Mouse (Mus musculus) heart, postnatal 0 days (tissue): ENCODE data around the gene Gtpbp6.
A peak's percentile ranks its signal among the peaks of the same experiment; 100 is the strongest.

ENCODE experiments used
- CTCF ChIP-seq: IDR thresholded peaks from 2 replicates; pipeline ENCODE4 v1.5.1; 2016; ENCODE audit warnings: antibody characterized with exemption, control low read depth, low read depth
- EP300 ChIP-seq: IDR thresholded peaks from 2 replicates; pipeline ENCODE4 v1.6.1; 2016; ENCODE audit warnings: antibody characterized with exemption, low read depth

DNA sequence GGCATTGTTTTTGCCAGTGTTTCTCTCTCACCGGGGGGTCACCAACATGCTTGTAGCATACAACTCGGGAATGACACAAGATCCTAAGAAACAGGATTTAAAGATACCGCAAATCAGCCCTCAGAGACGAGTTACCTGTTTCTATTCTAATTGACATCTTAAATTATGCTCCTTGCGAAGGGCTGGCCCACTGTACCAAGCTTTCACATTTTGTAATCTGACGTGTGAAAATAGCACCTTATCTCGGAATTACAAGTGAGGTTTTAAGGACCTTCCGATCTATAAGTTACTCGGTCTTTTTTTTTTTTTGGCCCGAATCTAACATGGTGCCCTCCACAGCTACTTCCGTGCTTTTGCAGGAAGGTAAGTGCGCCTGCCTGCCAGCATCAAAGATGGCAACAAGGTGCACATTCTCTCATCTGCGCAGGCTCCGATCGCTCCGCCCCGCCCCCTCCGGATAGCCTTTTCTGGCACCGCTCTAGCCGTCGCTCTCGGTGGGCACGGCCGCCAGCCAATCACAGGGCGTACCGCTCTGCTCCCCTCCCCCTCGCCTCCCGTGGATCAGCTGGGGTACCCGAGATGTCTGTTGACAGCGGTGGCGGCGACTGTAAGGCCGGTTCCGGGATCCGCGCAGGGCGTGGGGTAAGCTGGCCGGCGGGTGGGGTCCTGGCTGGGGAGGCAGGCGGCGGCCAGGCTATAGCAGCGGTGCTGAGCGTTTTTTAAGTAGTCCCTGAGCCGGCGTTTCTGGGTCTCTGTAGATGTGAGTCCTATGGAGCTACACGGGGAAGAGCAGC, 27.5 kb upstream of the Gtpbp6 start, which contains the start of gene Chfr:
- TF ChIP-seq EP300 (peak; percentile 60), CTCF (no peak; the same call in 1 of the 2 replicates)
